Mouse (Mus musculus): Measurements from ENCODE around the gene Zbtb7a. TPM values are rescaled to one million over a fixed set of nuclear protein-coding genes. Genes with fewer than 3 reads are reported as not detected.

Gene Zbtb7a
- polyA plus RNA-seq, 1 experiment from 2014 or later: 53.0 TPM

DNA sequence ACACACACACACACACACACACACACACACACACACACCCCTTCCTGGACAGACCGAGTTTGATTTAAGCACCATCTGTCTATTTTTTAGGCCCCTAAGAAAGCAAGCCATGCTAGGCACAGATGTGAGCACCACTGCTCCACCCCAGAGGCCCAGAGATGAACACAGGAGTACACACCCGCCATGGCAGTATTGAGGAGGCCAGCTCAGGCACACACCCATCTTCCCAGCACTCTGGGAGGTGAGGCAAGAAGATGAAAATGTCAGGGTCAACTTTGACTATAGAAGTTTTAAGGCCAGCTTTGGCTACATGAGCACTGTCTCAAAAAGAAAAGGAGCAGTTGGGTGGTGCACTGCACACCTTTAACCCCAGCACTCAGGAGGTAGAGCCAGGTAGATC is 12.1 kb upstream of the Zbtb7a start:
- H3K4me2 ChIP-seq (replicated peaks): no peak overlapping the region
- H3K4me3 ChIP-seq (replicated peaks): no peak overlapping the region
- no peak for ATAC-seq
- no peaks in the 10 kb centered on the region for H3K27me3 ChIP-seq (replicated peaks)
- H3K4me1 ChIP-seq (replicated peaks): peaks cover 5% of the 10 kb centered on the region
- no peak overlapping the region for H3K27ac ChIP-seq
- H3K9me3 ChIP-seq: no peaks in the 10 kb centered on the region
- no peak overlapping the region for H3K9ac ChIP-seq
- H3K36me3 ChIP-seq: peaks cover 40% of the 10 kb centered on the region
- WGBS: 65% methylated on average over 2 of the region's 2 CpGs

DNA sequence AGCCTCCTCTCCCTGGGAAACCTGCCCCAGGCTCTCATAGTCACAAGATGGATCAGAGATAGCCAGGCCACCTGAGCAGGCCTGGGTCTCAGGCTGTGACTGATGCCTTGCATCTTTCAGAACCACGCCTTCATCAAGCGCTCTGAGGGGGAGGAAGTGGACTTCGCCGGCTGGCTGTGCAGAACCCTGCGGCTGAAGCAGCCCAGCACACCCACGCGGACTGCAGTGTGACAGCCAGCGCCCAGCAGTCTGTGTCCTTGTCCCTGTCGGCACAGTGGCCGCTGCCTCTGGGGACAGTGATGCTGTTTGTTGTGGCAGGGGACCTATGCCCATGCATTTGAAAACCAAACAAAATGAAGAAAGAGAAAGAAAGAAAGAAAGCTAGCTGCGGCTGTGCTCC is 11.5 kb upstream of the Zbtb7a start:
- no peaks in the 10 kb centered on the region for H3K27me3 ChIP-seq (replicated peaks)
- no peak overlapping the region for H3K4me2 ChIP-seq (replicated peaks)
- no peak overlapping the region for H3K4me3 ChIP-seq (replicated peaks)
- no peak overlapping the region for H3K27ac ChIP-seq
- H3K9me3 ChIP-seq: no peaks in the 10 kb centered on the region
- H3K9ac ChIP-seq: no peak overlapping the region
- H3K4me1 ChIP-seq (replicated peaks): peaks cover 10% of the 10 kb centered on the region
- peaks cover 37% of the 10 kb centered on the region for H3K36me3 ChIP-seq
- ATAC-seq: no peak
- WGBS: 78% methylated on average over 11 of the region's 11 CpGs

- H3K4me1 ChIP-seq (replicated peaks): peaks cover 30% of the 10 kb centered on the region
- peaks cover 9% of the 10 kb centered on the region; the same call in 1 of the 2 replicates for H3K27me3 ChIP-seq (replicated peaks)
- H3K4me2 ChIP-seq (replicated peaks): peak overlapping the region; percentile 91
- no peak overlapping the region for H3K9ac ChIP-seq
- 2% methylated on average over 16 of the region's 16 CpGs for WGBS
- H3K27ac ChIP-seq: peak overlapping the region; percentile 73; the same call in 1 of the 2 replicates
- H3K36me3 ChIP-seq: no peaks in the 10 kb centered on the region
- ATAC-seq: no peak
- no peaks in the 10 kb centered on the region for H3K9me3 ChIP-seq
- peak overlapping the region; percentile 13 for H3K4me3 ChIP-seq (replicated peaks)
Observed at GRCm38 (mm10) chr10:81134181-81134587, 836 bp upstream of the Zbtb7a start.

DNA sequence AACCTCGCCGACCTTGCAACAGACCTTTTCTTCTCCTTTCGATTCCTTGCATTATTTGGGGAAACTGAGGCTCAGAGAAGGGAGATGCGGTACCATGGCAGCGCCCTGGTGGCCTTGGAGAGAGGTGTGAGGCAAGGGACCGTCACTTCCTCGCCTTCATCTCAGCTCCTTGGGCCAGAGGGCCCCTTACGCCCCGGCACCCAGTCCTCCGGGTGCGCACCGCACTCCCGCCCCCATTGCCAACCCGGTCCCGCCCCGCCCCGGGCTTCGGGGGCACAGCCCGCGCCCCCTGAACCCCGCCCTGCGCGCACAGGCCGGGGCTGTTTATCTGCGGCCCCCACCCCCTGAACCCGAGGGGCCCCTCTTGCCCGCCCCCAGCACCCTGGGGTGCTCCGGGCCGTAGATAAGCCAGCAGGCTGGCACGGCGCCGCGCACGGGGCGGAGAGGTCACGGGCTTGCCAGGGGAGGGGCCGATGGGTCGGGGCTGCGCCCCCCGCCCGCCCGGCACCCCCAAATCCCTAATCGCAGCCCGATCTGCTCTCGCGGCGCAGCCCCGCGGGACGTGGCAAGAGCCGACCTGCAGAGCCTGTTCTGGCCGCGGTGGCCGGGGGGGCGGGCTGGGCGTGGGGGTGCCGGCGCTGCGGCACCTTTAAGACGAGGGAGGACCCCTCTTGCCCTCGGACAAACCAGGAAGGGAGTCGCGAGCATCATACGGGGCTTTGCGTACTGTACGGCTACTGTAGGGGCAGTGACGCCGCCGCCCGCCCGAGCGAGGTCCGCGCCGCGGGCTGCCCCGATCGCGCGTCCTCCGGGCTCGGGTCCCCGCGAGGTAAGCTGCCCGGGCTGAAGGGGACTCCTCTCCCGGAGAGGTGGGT is 1.0 kb downstream of the Zbtb7a start:
- Histone ChIP-seq H3K9ac (peak overlapping the region; percentile 79), H3K4me2 (replicated peaks) (peak overlapping the region; percentile 91), H3K9me3 (no peaks in the 10 kb centered on the region), H3K4me3 (replicated peaks) (peak overlapping the region; percentile 67), H3K27me3 (replicated peaks) (peaks cover 9% of the 10 kb centered on the region; the same call in 1 of the 2 replicates), H3K36me3 (no peaks in the 10 kb centered on the region), H3K27ac (peak overlapping the region; percentile 97), H3K4me1 (replicated peaks) (peaks cover 42% of the 10 kb centered on the region)
- WGBS: under 1% methylated on average over 86 of the region's 86 CpGs
- ATAC-seq: peak; percentile 47

GRCm38 (mm10) chr10:81136706-81137231 is 1.7 kb downstream of the Zbtb7a start:
- Histone ChIP-seq H3K4me3 (replicated peaks) (peak overlapping the region; percentile 67), H3K27ac (peak overlapping the region; percentile 97), H3K4me2 (replicated peaks) (peak overlapping the region; percentile 91), H3K36me3 (no peaks in the 10 kb centered on the region), H3K9ac (peak overlapping the region; percentile 79), H3K4me1 (replicated peaks) (peaks cover 47% of the 10 kb centered on the region), H3K27me3 (replicated peaks) (peaks cover 9% of the 10 kb centered on the region; the same call in 1 of the 2 replicates), H3K9me3 (no peaks in the 10 kb centered on the region)
- WGBS: under 1% methylated on average over 47 of the region's 50 CpGs
- ATAC-seq: peak; percentile 15

DNA sequence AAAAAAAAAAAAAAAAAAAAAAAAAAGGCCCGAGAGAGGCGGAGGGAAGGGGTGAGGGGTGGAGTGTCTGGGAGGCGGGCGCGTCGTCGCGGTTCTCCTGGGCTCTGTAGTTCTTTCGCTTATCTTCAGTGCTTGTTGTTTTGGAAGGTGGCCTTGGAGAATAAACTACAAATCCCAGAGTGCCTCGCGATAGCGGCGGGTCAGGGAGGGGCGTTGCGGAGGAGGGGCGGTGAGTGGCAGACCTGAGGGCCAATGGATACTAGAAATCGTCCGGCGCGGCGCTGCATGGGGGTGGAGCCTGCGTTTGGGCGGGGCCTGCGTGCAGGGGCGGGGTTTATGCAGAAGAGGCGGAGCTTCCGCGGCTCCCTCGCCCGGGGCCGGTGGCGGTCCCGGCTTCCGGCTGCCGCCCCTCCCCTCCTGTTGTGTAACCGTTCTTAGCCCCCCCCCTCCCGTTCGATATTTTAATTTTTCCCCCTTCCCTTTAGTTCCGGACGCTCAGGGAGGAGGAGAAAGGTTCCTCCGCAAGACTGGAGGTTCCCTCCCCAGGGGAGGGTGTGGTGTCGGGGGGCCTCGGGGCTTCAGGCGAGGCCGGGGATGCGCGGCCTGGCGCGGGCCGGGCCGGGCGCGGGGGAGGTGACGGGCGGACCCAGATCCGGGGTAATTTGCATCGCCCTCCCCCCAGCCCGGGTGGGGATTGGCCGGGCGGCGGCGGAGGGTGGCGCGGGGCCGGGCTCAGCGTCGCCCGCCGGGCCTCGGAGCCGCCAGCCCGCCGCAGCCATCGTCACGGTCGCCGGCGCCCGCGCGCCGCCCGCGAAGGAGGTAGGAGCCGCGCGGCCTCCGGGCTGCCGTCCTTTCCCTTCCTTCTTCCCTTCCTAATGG is 2.5 kb downstream of the Zbtb7a start:
- peak overlapping the region; percentile 90 for H3K9ac ChIP-seq
- peaks cover 50% of the 10 kb centered on the region for H3K4me1 ChIP-seq (replicated peaks)
- peak overlapping the region; percentile 97 for H3K27ac ChIP-seq
- ATAC-seq: peak; percentile 84
- peak overlapping the region; percentile 67 for H3K4me3 ChIP-seq (replicated peaks)
- peak overlapping the region; percentile 86 for H3K4me2 ChIP-seq (replicated peaks)
- peaks cover 9% of the 10 kb centered on the region; the same call in 1 of the 2 replicates for H3K27me3 ChIP-seq (replicated peaks)
- under 1% methylated on average over 74 of the region's 89 CpGs for WGBS
- no peaks in the 10 kb centered on the region for H3K36me3 ChIP-seq
- no peaks in the 10 kb centered on the region for H3K9me3 ChIP-seq

DNA sequence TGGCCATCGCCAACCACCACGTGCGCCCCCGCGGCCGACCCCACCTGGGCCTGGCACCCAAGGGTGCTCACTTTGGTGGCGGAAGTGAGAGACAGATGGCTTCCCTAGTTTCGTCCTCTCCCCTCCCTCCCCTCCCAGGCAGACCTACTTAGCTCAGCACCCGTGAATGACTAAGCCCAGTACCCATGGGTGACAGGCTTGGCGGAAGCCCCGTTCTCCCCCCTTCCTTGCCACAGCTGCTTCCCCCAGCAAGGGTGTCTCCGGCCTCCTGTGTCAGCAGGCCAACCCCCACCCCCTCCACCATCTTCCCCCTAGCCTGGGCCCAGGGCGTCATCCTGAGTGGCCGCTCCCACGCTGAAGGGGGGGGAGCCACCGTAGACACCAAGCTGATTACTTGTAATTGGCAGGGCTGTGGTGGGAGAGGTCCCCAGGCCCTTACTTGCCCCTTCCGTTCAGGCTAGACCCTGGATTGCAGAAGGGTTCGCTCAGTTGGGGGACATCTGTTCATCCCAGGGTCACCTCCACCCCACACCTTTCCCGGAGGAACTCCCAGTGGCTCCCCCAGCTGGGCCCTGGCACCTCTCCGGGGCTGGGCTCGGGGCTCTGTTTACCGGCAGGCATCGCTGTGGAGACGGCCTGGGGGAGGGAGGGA is 3.2 kb downstream of the Zbtb7a start:
- no peaks in the 10 kb centered on the region for H3K9me3 ChIP-seq
- ATAC-seq: no peak
- peaks cover under 1% of the 10 kb centered on the region for H3K36me3 ChIP-seq
- peaks cover 9% of the 10 kb centered on the region; the same call in 1 of the 2 replicates for H3K27me3 ChIP-seq (replicated peaks)
- H3K4me3 ChIP-seq (replicated peaks): peak overlapping the region; percentile 67
- 1% methylated on average over 24 of the region's 24 CpGs for WGBS
- H3K4me2 ChIP-seq (replicated peaks): peak overlapping the region; percentile 86
- peak overlapping the region; percentile 81 for H3K27ac ChIP-seq
- peaks cover 57% of the 10 kb centered on the region for H3K4me1 ChIP-seq (replicated peaks)
- peak overlapping the region; percentile 90 for H3K9ac ChIP-seq

GRCm38 (mm10) chr10:81138821-81139528 is 4.0 kb downstream of the Zbtb7a start:
- peak overlapping the region; percentile 86 for H3K4me2 ChIP-seq (replicated peaks)
- peaks cover 58% of the 10 kb centered on the region for H3K4me1 ChIP-seq (replicated peaks)
- H3K9ac ChIP-seq: peak overlapping the region; percentile 90
- WGBS: 45% methylated on average over 11 of the region's 11 CpGs
- H3K27me3 ChIP-seq (replicated peaks): peaks cover 7% of the 10 kb centered on the region; the same call in 1 of the 2 replicates
- no peaks in the 10 kb centered on the region for H3K9me3 ChIP-seq
- peaks cover 8% of the 10 kb centered on the region for H3K36me3 ChIP-seq
- no peak for ATAC-seq
- peak overlapping the region; percentile 81 for H3K27ac ChIP-seq
- H3K4me3 ChIP-seq (replicated peaks): peak overlapping the region; percentile 67

DNA sequence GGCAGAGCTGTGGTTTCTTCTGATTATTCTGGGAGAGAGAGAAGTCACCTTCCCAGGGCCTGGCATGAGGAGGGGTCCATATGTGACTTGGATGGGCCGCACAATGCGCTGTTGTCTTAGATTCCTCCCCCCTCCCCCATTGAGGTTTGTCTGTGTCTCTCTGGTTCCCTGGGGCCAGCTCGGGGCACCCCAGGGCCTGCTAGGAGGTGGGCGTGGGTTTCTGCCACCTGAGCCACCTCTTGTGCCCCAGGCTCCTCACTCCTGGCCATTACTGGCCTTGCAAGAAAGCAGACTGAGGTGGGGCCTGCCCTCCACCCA is 4.5 kb downstream of the Zbtb7a start:
- Histone ChIP-seq H3K4me1 (replicated peaks) (peaks cover 53% of the 10 kb centered on the region), H3K27ac (peak overlapping the region; percentile 81), H3K9ac (peak overlapping the region; percentile 90), H3K4me3 (replicated peaks) (peak overlapping the region; percentile 67), H3K27me3 (replicated peaks) (peaks cover 2% of the 10 kb centered on the region; the same call in 1 of the 2 replicates), H3K9me3 (no peaks in the 10 kb centered on the region), H3K4me2 (replicated peaks) (peak overlapping the region; percentile 86), H3K36me3 (peaks cover 13% of the 10 kb centered on the region)
- no peak for ATAC-seq
- 51% methylated on average over 4 of the region's 4 CpGs for WGBS

DNA sequence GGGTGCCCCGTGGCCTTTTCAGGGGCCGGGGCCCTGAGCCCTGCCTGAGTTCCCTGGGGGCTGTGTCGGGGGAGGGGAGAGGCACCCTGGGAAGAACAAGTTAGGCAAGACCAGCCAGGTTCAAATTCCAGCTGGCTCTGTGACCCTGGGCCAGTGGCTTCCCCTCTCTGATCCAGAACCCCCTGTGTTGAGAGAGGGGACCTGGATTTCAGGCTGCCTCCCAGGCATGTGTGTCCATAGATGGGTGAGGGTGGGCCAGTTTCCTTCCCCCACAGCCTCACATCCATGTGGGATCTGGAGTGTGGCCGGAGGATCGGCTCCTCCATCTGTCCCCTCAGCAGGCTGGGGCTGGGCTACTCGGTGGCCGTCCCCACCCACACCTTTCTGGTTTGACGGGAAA is 5.0 kb downstream of the Zbtb7a start:
- 44% methylated on average over 8 of the region's 8 CpGs for WGBS
- H3K4me2 ChIP-seq (replicated peaks): peak overlapping the region; percentile 86
- H3K4me1 ChIP-seq (replicated peaks): peaks cover 52% of the 10 kb centered on the region
- ATAC-seq: no peak
- H3K9ac ChIP-seq: peak overlapping the region; percentile 90
- peak overlapping the region; percentile 81 for H3K27ac ChIP-seq
- no peaks in the 10 kb centered on the region for H3K9me3 ChIP-seq
- no peaks in the 10 kb centered on the region for H3K27me3 ChIP-seq (replicated peaks)
- H3K4me3 ChIP-seq (replicated peaks): peak overlapping the region; percentile 67
- peaks cover 17% of the 10 kb centered on the region for H3K36me3 ChIP-seq

Data from intestine, embryonic 15.5 days (tissue).